Mouse (Mus musculus) hindbrain, embryonic 15.5 days (tissue): ENCODE results near the gene Crybb3. TPM values are rescaled to one million over a fixed set of nuclear protein-coding genes. Genes with fewer than 3 reads are reported as not detected.
"Not testable (repeated sequence)": the region's sequence is repeated elsewhere in the genome, so short reads cannot be mapped to it uniquely, and the experiment has no call there.

Experiments used
- ATAC-seq: fragments of 200-750 bp; cut with Nextera tagmentation; 2 replicates; pipeline ENCODE4 v1.8.0; 2017; ENCODE audit warnings: low read depth, moderate number of reproducible peaks, moderate TSS enrichment; ENCODE audit not compliant: low FRiP score
- H3K27ac ChIP-seq: fragments of 300-500 bp; sonication (generic); replicated peaks from 2 replicates; pipeline ENCODE4 v1.5.1; 2015; ENCODE audit warnings: mild to moderate bottlenecking, inconsistent platforms
- H3K27me3 ChIP-seq: fragments of 300-500 bp; sonication (generic); 2 replicates; pipeline ENCODE4 v1.6.1; 2015; ENCODE audit warnings: control low read depth, inconsistent platforms
- H3K36me3 ChIP-seq: fragments of 300-500 bp; sonication (generic); 2 replicates; pipeline ENCODE4 v1.6.1; 2015; ENCODE audit warnings: control low read depth, inconsistent platforms
- H3K4me1 ChIP-seq: fragments of 300-500 bp; sonication (generic); replicated peaks from 2 replicates; pipeline ENCODE4 v1.6.1; 2015; ENCODE audit warnings: control low read depth, inconsistent platforms
- H3K4me2 ChIP-seq: fragments of 300-500 bp; sonication (generic); 2 replicates; pipeline ENCODE4 v1.6.1; 2015; ENCODE audit warnings: moderate library complexity, mild to moderate bottlenecking, inconsistent platforms
- H3K4me3 ChIP-seq: fragments of 300-500 bp; sonication (generic); 2 replicates; pipeline ENCODE4 v1.5.1; 2015; ENCODE audit warnings: mild to moderate bottlenecking, inconsistent platforms
- H3K9ac ChIP-seq: fragments of 300-500 bp; sonication (generic); 2 replicates; pipeline ENCODE4 v1.6.1; 2015; ENCODE audit warnings: inconsistent platforms
- H3K9me3 ChIP-seq: fragments of 300-500 bp; sonication (generic); 2 replicates; pipeline ENCODE4 v1.6.1; 2016; ENCODE audit warnings: control low read depth, inconsistent platforms
- WGBS: fragments of 180-500 bp; shearing (Covaris S2); methylation state at CpG from one replicate; pipeline ENCODE4 v1.1.7; 2015; 5-methylcytosine and 5-hydroxymethylcytosine counted together
- polyA plus RNA-seq: library from polyadenylated mRNA; unstranded; fragments of >200 nt; fragmentation: Nextera tagmentation; extraction: Ambion mirVana; gene quantifications from 2 replicates; pipeline ENCODE4 v1.2.1, GENCODE M21; 2015

The Crybb3 gene
- polyA plus RNA-seq, 1 experiment from 2014 or later: 1.6 TPM

GRCm38 (mm10) chr5:113114264-113115225 is 33.2 kb upstream of the Crybb3 start:
- ATAC-seq: no peak
- 44% methylated on average over 20 of the region's 20 CpGs for WGBS

GRCm38 (mm10) chr5:113113120-113113519 is 31.7 kb upstream of the Crybb3 start:
- WGBS: 50% methylated on average over 5 of the region's 5 CpGs
- Histone ChIP-seq H3K4me1 (peaks cover 18% of the 10 kb centered on the region; the same call in 1 of the 2 replicates), H3K9ac (no peak overlapping the region), H3K27ac (no peak overlapping the region), H3K9me3 (no peaks in the 10 kb centered on the region), H3K4me2 (no peak overlapping the region), H3K27me3 (no peaks in the 10 kb centered on the region), H3K4me3 (no peak overlapping the region), H3K36me3 (no peaks in the 10 kb centered on the region)
- no peak for ATAC-seq

More at GRCm38 (mm10) chr5:113114264-113115225, 33.2 kb upstream of the Crybb3 start:
- Histone ChIP-seq H3K36me3 (no peaks in the 10 kb centered on the region), H3K9me3 (no peaks in the 10 kb centered on the region), H3K4me2 (no peak overlapping the region), H3K4me1 (peaks cover 23% of the 10 kb centered on the region), H3K9ac (no peak overlapping the region), H3K27me3 (no peaks in the 10 kb centered on the region), H3K4me3 (no peak overlapping the region), H3K27ac (no peak overlapping the region)

- H3K9ac ChIP-seq: no peak overlapping the region
- H3K27me3 ChIP-seq: no peaks in the 10 kb centered on the region
- no peaks in the 10 kb centered on the region for H3K36me3 ChIP-seq
- no peak overlapping the region; the same call in 1 of the 2 replicates for H3K27ac ChIP-seq
- peaks cover 18% of the 10 kb centered on the region; the same call in 1 of the 2 replicates for H3K4me1 ChIP-seq
- WGBS: 7% methylated on average over 4 of the region's 4 CpGs
- no peak for ATAC-seq
- no peak overlapping the region for H3K4me3 ChIP-seq
- H3K9me3 ChIP-seq: no peaks in the 10 kb centered on the region
- H3K4me2 ChIP-seq: no peak overlapping the region
Measured at GRCm38 (mm10) chr5:113111336-113111735, 30.0 kb upstream of the Crybb3 start.

GRCm38 (mm10) chr5:113110929-113111328 is 29.5 kb upstream of the Crybb3 start:
- Histone ChIP-seq H3K36me3 (no peaks in the 10 kb centered on the region), H3K4me2 (no peak overlapping the region), H3K4me1 (peaks cover 18% of the 10 kb centered on the region; the same call in 1 of the 2 replicates), H3K27ac (peak overlapping the region; percentile 65), H3K27me3 (no peaks in the 10 kb centered on the region), H3K4me3 (no peak overlapping the region), H3K9ac (no peak overlapping the region), H3K9me3 (no peaks in the 10 kb centered on the region)
- ATAC-seq: no peak
- WGBS: 7% methylated on average over 1 of the region's 1 CpGs

GRCm38 (mm10) chr5:113109651-113110050 is 28.3 kb upstream of the Crybb3 start:
- H3K4me1 ChIP-seq: peaks cover 18% of the 10 kb centered on the region; the same call in 1 of the 2 replicates
- not testable (repeated sequence) for H3K4me3 ChIP-seq, H3K36me3 ChIP-seq, H3K27me3 ChIP-seq, H3K9ac ChIP-seq, ATAC-seq, H3K4me2 ChIP-seq, H3K9me3 ChIP-seq, H3K27ac ChIP-seq
- 93% methylated on average over 2 of the region's 2 CpGs for WGBS

- H3K27me3 ChIP-seq: no peaks in the 10 kb centered on the region
- no peak overlapping the region for H3K4me2 ChIP-seq
- peaks cover 9% of the 10 kb centered on the region; the same call in 1 of the 2 replicates for H3K4me1 ChIP-seq
- ATAC-seq: no peak
- no peak overlapping the region for H3K27ac ChIP-seq
- H3K9me3 ChIP-seq: no peaks in the 10 kb centered on the region
- H3K9ac ChIP-seq: no peak overlapping the region
- H3K4me3 ChIP-seq: no peak overlapping the region
- H3K36me3 ChIP-seq: no peaks in the 10 kb centered on the region
- 73% methylated on average over 11 of the region's 11 CpGs for WGBS
Measured at GRCm38 (mm10) chr5:113108165-113108764, 26.9 kb upstream of the Crybb3 start.

- Histone ChIP-seq H3K4me3 (no peak overlapping the region), H3K27ac (no peak overlapping the region), H3K4me2 (no peak overlapping the region), H3K27me3 (no peaks in the 10 kb centered on the region), H3K9ac (no peak overlapping the region), H3K4me1 (peaks cover 9% of the 10 kb centered on the region), H3K9me3 (no peaks in the 10 kb centered on the region), H3K36me3 (no peaks in the 10 kb centered on the region)
- WGBS: 70% methylated on average over 3 of the region's 3 CpGs
- ATAC-seq: no peak
Measured at GRCm38 (mm10) chr5:113107709-113108108, 26.3 kb upstream of the Crybb3 start.

GRCm38 (mm10) chr5:113106594-113106993 is 25.2 kb upstream of the Crybb3 start:
- Histone ChIP-seq H3K9me3 (no peaks in the 10 kb centered on the region), H3K9ac (no peak overlapping the region), H3K4me2 (no peak overlapping the region), H3K27me3 (no peaks in the 10 kb centered on the region), H3K4me1 (peaks cover 13% of the 10 kb centered on the region), H3K27ac (no peak overlapping the region), H3K4me3 (no peak overlapping the region), H3K36me3 (no peaks in the 10 kb centered on the region)
- ATAC-seq: no peak
- 86% methylated on average over 7 of the region's 7 CpGs for WGBS

- Histone ChIP-seq H3K4me2 (no peak overlapping the region), H3K36me3 (no peaks in the 10 kb centered on the region), H3K27me3 (no peaks in the 10 kb centered on the region), H3K4me3 (no peak overlapping the region), H3K4me1 (peaks cover 6% of the 10 kb centered on the region), H3K9ac (no peak overlapping the region), H3K27ac (no peak overlapping the region), H3K9me3 (no peaks in the 10 kb centered on the region)
- no peak for ATAC-seq
- 85% methylated on average over 4 of the region's 4 CpGs for WGBS
Measured at GRCm38 (mm10) chr5:113105481-113105880, 24.1 kb upstream of the Crybb3 start.

- ATAC-seq: no peak
- Histone ChIP-seq H3K36me3 (no peaks in the 10 kb centered on the region), H3K9ac (no peak overlapping the region), H3K27ac (no peak overlapping the region), H3K4me1 (peaks cover 6% of the 10 kb centered on the region), H3K9me3 (no peaks in the 10 kb centered on the region), H3K4me2 (no peak overlapping the region), H3K4me3 (no peak overlapping the region), H3K27me3 (no peaks in the 10 kb centered on the region)
- 73% methylated on average over 9 of the region's 9 CpGs for WGBS
Measured at GRCm38 (mm10) chr5:113105035-113105434, 23.7 kb upstream of the Crybb3 start.

- peaks cover 6% of the 10 kb centered on the region for H3K4me1 ChIP-seq
- H3K9ac ChIP-seq: no peak overlapping the region
- H3K36me3 ChIP-seq: no peaks in the 10 kb centered on the region
- H3K27ac ChIP-seq: no peak overlapping the region
- ATAC-seq: no peak; the same call in 1 of the 2 replicates
- WGBS: 17% methylated on average over 7 of the region's 7 CpGs
- H3K4me3 ChIP-seq: no peak overlapping the region
- no peak overlapping the region for H3K4me2 ChIP-seq
- H3K27me3 ChIP-seq: no peaks in the 10 kb centered on the region
- no peaks in the 10 kb centered on the region for H3K9me3 ChIP-seq
Measured at GRCm38 (mm10) chr5:113102455-113102854, 21.1 kb upstream of the Crybb3 start.

GRCm38 (mm10) chr5:113101457-113101856 is 20.1 kb upstream of the Crybb3 start:
- Histone ChIP-seq H3K27me3 (no peaks in the 10 kb centered on the region), H3K9ac (no peak overlapping the region), H3K9me3 (no peaks in the 10 kb centered on the region), H3K4me3 (no peak overlapping the region), H3K27ac (no peak overlapping the region), H3K36me3 (no peaks in the 10 kb centered on the region), H3K4me1 (peaks cover 6% of the 10 kb centered on the region), H3K4me2 (no peak overlapping the region)
- WGBS: 91% methylated on average over 10 of the region's 10 CpGs
- no peak for ATAC-seq
